Mouse (Mus musculus): Measurements from ENCODE around the gene Dock9. TPM values are rescaled to one million over a fixed set of nuclear protein-coding genes. Genes with fewer than 3 reads are reported as not detected.

Dock9 gene
- polyA plus RNA-seq, 1 experiment = not detected

GRCm38 (mm10) chr14:121675146-121675545 is 122.5 kb downstream of the Dock9 start:
- Histone ChIP-seq H3K4me1 (ENCODE audit: control insufficient read depth, insufficient read depth, low read length) (0 out of 2 replicates have a peak, but pooled peaks cover 3% of the 10 kb centered on the region), H3K27ac (ENCODE audit: insufficient read depth, low read depth, low read length) (no peak overlapping the region), H3K4me3 (ENCODE audit: insufficient read depth, low read depth, low read length) (no peak overlapping the region)
- 70% methylated on average over 3 of the region's 3 CpGs for WGBS
- TF ChIP-seq CTCF (IDR thresholded peaks at IDR 0.05; ENCODE audit: insufficient read depth, low read depth, low read length) (no peak), POLR2A (IDR thresholded peaks at IDR 0.05; ENCODE audit: insufficient read depth, low read depth, low read length) (no peak)

- TF ChIP-seq CTCF (IDR thresholded peaks at IDR 0.05; ENCODE audit: insufficient read depth, low read depth, low read length) = no peak
- TF ChIP-seq POLR2A (IDR thresholded peaks at IDR 0.05; ENCODE audit: insufficient read depth, low read depth, low read length) = no peak
- 86% methylated on average over 5 of the region's 5 CpGs for WGBS
- no peaks in the 10 kb centered on the region for H3K4me1 ChIP-seq (ENCODE audit: control insufficient read depth, insufficient read depth, low read length)
- H3K4me3 ChIP-seq (ENCODE audit: insufficient read depth, low read depth, low read length) = no peak overlapping the region
- H3K27ac ChIP-seq (ENCODE audit: insufficient read depth, low read depth, low read length) = no peak overlapping the region
Observed at GRCm38 (mm10) chr14:121670016-121670415, 127.6 kb downstream of the Dock9 start.

DNA sequence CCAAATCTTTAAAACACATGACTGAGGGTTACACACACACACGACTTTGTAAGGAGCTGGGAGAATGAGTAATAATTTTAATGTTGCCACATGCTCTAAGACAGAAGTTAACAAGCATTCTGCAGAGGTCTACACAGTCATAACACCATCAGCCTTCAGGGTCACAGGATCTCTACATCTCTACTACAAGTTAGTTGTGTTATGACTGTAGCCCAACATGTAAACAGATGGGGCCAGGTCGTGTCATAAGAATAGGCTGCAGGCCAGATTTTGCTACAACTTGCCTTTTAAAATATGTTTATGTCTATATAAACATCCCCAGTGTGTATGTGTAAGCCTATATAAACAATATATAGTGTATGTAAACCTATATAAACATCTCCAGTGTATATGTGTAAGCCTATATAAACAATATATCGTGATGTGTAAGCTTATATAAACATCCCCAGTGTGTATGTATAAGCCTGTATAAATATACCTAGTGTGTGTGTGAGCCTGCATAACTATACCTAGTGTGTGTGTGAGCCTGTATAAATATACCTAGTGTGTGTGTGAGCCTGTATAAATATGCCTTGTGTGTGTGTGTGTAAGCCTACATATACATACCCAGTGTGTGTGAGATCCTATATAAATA is 130.9 kb downstream of the Dock9 start:
- Histone ChIP-seq H3K27ac (ENCODE audit: insufficient read depth, low read depth, low read length) (no peak overlapping the region), H3K4me1 (ENCODE audit: control insufficient read depth, insufficient read depth, low read length) (no peaks in the 10 kb centered on the region), H3K4me3 (ENCODE audit: insufficient read depth, low read depth, low read length) (no peak overlapping the region)
- TF ChIP-seq POLR2A (IDR thresholded peaks at IDR 0.05; ENCODE audit: insufficient read depth, low read depth, low read length) (no peak), CTCF (IDR thresholded peaks at IDR 0.05; ENCODE audit: insufficient read depth, low read depth, low read length) (no peak)
- 90% methylated on average over 3 of the region's 3 CpGs for WGBS

DNA sequence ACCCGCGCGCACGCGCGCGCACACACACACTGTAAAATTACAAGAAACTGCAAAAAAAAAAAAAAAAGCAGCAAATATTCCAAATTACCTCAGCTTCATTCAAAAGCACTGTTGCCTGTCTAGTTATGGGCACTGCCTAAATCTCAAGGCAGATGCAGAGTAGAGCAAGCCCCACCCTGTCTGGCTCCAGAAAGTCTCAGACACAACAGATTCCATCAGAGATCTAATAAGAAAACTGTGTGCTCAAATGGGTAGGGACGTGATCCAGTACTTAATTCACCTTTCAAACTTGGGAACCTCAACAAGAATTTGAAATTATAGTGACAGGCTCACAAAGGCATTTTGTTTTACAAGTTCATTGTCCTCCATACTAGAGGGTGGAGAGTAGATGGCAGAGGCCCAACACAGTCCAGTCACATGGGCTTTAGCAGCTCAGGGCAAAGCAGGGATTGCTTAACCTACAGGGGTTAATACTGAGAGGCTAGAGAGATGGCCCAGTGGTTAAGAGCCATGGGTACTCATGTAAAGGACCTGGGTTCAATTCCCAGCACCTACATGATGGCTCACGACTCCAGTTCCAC is 131.9 kb downstream of the Dock9 start:
- Histone ChIP-seq H3K27ac (ENCODE audit: insufficient read depth, low read depth, low read length) (no peak overlapping the region), H3K4me3 (ENCODE audit: insufficient read depth, low read depth, low read length) (no peak overlapping the region), H3K4me1 (ENCODE audit: control insufficient read depth, insufficient read depth, low read length) (no peaks in the 10 kb centered on the region)
- 97% methylated on average over 9 of the region's 9 CpGs for WGBS
- TF ChIP-seq POLR2A (IDR thresholded peaks at IDR 0.05; ENCODE audit: insufficient read depth, low read depth, low read length) (no peak), CTCF (IDR thresholded peaks at IDR 0.05; ENCODE audit: insufficient read depth, low read depth, low read length) (no peak)

DNA sequence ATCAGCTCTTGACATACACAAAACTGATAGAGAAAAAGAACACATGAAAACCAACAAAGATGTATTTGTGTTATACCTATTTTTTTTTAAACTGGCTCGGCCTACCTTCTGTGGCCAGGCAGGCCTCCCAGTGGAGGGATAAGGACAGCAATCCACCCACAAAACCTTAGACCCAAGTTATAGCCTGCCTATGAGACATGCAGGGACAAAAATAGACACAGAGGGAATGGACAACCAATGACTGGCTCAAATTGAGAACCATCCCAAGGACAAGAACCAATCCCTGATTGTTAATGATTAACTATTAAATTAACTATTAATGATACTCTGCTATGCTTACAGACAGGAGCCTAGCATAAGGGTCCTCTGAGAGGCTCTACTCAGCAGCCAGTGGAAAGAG is 133.7 kb downstream of the Dock9 start:
- WGBS = 92% methylated on average over 1 of the region's 1 CpGs
- TF ChIP-seq CTCF (IDR thresholded peaks at IDR 0.05; ENCODE audit: insufficient read depth, low read depth, low read length) (no peak), POLR2A (IDR thresholded peaks at IDR 0.05; ENCODE audit: insufficient read depth, low read depth, low read length) (no peak)
- H3K4me1 ChIP-seq (ENCODE audit: control insufficient read depth, insufficient read depth, low read length) = no peaks in the 10 kb centered on the region
- no peak overlapping the region for H3K4me3 ChIP-seq (ENCODE audit: insufficient read depth, low read depth, low read length)
- no peak overlapping the region for H3K27ac ChIP-seq (ENCODE audit: insufficient read depth, low read depth, low read length)

DNA sequence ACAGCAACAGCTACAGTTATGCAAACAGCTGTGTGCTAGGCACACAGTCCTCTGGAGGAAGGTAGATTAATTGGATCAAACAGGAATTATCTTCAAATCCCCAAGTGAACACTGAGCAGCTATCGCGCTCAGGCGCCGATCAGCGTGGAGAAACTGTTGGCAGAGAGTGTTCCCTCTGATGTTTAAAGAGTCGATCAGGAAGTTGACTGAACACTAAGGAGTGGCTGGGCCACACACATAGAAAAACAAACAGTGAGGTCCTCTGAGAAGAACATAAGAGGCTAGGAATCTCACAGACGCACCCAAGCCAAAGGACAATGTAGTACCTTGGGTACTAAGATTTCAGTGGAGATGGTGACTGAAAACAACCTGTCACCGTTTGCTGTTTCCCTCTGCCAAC is 136.7 kb downstream of the Dock9 start:
- no peak overlapping the region for H3K4me3 ChIP-seq (ENCODE audit: insufficient read depth, low read depth, low read length)
- H3K27ac ChIP-seq (ENCODE audit: insufficient read depth, low read depth, low read length) = no peak overlapping the region
- 82% methylated on average over 8 of the region's 8 CpGs for WGBS
- no peaks in the 10 kb centered on the region for H3K4me1 ChIP-seq (ENCODE audit: control insufficient read depth, insufficient read depth, low read length)
- TF ChIP-seq CTCF (IDR thresholded peaks at IDR 0.05; ENCODE audit: insufficient read depth, low read depth, low read length) = no peak
- TF ChIP-seq POLR2A (IDR thresholded peaks at IDR 0.05; ENCODE audit: insufficient read depth, low read depth, low read length) = no peak

DNA sequence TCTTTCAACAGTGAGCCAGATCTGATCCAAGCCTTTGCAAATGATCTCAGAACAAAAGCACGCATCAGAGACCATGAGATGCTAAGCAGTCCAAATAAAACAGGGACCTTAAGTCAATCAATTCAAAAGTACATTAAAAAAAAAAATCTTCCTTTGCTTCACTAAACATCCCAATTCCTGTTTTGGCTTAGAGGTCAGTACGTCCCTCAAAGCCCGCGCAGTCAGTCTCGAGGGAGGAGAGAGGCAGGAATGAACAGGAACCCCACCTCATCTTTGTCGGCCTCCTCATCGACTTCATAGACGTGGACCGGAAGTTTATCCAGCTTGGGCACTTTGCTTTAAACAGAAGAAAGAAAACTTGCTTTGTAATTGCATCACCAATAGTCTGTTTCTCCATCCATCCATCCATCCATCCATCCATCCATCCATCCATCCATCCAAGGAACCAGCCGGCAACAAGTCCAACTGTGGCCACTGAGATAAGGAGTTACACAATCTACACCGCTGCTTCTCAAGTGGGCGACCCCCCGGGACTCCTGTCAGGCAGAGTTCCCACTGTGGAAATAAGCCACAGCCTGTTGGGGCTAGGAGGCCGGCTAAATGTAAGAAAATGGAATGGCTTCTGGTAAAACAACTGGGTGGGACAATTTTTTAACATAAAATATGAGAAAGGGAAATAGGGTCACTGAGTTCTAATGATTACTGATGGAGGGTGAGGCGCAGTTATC is 137.3 kb downstream of the Dock9 start:
- Histone ChIP-seq H3K4me3 (ENCODE audit: insufficient read depth, low read depth, low read length) (no peak overlapping the region), H3K27ac (ENCODE audit: insufficient read depth, low read depth, low read length) (no peak overlapping the region), H3K4me1 (ENCODE audit: control insufficient read depth, insufficient read depth, low read length) (no peaks in the 10 kb centered on the region)
- 82% methylated on average over 15 of the region's 15 CpGs for WGBS
- no peak for TF ChIP-seq CTCF (IDR thresholded peaks at IDR 0.05; ENCODE audit: insufficient read depth, low read depth, low read length)
- no peak for TF ChIP-seq POLR2A (IDR thresholded peaks at IDR 0.05; ENCODE audit: insufficient read depth, low read depth, low read length)

- H3K4me1 ChIP-seq (ENCODE audit: control insufficient read depth, insufficient read depth, low read length) = no peaks in the 10 kb centered on the region
- TF ChIP-seq CTCF (IDR thresholded peaks at IDR 0.05; ENCODE audit: insufficient read depth, low read depth, low read length) (no peak), POLR2A (IDR thresholded peaks at IDR 0.05; ENCODE audit: insufficient read depth, low read depth, low read length) (no peak)
- no peak overlapping the region for H3K27ac ChIP-seq (ENCODE audit: insufficient read depth, low read depth, low read length)
- no peak overlapping the region for H3K4me3 ChIP-seq (ENCODE audit: insufficient read depth, low read depth, low read length)
- WGBS = 87% methylated on average over 12 of the region's 12 CpGs
Observed at GRCm38 (mm10) chr14:121659061-121659824, 138.4 kb downstream of the Dock9 start.

All from olfactory bulb, adult 2 months (tissue).